Mouse (Mus musculus) regulatory T cell (primary cell): ENCODE measurements around the gene Gm5134.
"Not testable (repeated sequence)": the region's sequence is repeated elsewhere in the genome, so short reads cannot be mapped to it uniquely, and the experiment has no call there.

Experiments used
- in situ Hi-C: fragments of 300-600 bp; cut with MboI, MseI; formaldehyde crosslinking; loops from one replicate; pipeline ENCODE4 v1.15.1; 2025; ENCODE audit warnings: high pct_unique_total_duplicates

Gene Gm5134

DNA sequence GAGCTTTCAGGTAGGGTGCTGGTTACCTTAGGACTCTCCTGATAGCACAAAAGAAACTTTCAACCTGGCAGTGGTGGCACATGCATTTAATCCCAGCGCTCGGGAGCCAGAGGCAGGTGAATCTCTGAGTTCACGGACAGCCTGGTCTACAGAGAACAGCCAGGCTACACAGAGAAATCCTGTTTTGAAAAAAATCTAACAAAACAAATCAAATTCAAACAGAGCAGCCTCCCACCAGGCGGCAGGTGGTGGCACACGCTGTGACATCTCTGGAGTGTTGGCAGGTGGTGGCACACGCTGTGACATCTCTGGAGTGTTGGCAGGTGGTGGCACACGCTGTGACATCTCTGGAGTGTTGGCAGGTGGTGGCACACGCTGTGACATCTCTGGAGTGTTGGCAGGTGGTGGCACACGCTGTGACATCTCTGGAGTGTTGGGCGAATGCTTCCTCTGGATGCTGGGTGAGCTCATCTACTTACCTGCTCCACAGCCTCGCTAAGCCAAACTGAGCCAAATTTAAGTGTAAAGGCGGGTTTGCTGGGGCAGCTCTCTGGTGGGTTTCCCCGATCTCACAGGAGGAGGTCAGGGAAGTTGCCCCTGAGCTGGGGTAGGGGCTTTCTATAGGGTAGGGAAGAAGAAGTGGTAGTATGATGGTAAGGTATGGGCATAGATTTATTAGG is 40.4 kb downstream of the Gm5134 start:
- in situ Hi-C loops, result not testable (repeated sequence)

DNA sequence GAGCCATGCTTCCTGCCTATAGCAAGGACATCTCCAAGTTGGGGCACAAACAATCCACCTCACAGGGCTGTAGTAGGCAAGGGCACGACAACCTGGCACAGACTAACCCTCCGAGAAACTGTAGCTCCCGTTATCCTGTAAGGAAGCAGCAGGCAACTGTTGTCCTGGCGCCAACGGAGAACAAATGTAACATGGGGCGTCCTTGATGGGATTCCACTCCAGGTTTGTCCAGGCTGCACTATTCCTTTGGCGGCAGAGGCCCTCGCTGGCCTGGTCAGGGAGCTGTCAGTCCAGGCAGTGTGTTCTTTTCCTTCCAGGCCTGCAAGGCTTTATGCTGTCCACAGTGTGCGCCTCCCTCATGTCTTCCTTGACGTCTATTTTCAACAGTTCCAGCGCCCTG is 41.1 kb downstream of the Gm5134 start:
- in situ Hi-C loops, result no loop called here

DNA sequence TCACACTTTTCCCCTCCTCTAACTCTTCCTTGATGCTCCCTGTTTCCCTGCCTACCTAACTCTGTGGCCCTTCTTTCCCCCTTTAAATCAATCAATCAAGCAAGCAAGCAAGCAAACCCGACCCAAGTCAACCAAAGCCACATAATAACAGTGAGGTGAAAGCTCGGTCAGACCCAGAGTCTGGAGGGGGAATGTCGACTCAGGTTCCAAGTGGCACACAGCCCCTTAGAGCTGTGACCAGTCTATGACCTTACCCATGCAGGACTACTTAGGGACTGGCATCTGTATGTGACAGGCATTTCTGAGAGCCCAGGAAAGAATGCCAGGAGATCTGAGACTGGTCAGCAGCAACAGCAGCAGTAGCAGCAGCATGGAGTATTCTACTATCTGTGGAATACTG is 42.0 kb downstream of the Gm5134 start:
- in situ Hi-C loops, result no loop called here

DNA sequence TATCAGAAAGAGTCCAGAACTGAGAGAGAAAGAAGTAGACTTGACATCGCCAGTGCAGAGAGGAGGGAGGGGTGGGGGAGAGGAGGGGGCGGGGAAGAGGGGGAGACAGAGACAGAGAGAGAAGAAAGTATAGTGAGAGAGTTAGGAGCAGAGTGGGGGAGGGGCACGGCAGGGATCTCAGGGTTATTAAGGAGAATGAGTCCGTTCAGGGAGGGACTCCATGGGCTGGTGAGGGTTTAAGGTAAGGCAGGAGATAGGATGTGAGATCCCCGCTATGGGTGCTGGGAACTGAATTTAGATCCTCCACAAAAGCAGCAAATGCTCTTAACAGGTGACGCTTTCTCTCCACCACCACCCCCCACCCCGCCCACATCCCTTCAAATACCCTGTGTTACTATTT is 46.8 kb downstream of the Gm5134 start:
- in situ Hi-C loops, result no loop called here

DNA sequence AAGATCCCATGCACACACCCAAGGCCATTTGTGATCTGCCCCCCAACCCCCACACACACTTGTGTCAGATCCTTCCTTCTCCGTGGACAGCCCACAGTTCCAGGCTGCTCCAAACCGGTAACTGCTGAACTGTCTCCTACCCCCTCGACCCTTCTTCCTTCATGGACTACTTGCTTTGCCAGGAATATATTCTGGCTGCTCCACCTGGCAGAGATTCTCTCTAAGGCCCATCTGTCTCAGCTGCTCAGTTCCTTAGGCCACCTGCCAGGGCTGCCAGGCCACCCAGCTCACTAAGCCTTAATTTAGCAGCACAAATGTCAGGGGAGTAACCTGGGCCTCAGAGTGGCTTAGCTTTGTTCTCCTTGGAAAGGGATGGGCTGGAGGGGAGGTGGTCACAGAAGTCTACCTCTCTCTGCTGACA is 47.8 kb downstream of the Gm5134 start:
- in situ Hi-C loops, result no loop called here

DNA sequence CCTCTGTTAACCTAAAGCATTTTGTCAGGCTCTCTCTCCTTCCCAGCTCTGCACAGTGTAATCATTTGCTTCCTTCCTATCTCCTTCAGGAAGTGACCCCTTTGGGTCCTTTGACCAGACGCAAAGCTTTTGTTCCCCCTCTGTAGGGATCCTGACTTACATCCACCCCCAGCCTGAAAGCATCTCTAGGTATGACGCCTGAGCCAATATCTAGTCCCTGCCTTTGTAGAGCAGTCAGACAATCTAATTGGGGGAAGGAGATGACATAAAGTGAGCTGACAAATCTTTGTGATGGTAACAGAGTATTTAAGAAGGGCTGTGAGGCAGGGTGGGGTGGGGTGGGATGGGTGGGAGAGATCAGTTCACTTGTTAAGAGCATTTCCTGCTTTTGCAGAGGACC is 48.3 kb downstream of the Gm5134 start:
- in situ Hi-C loops, result no loop called here

DNA sequence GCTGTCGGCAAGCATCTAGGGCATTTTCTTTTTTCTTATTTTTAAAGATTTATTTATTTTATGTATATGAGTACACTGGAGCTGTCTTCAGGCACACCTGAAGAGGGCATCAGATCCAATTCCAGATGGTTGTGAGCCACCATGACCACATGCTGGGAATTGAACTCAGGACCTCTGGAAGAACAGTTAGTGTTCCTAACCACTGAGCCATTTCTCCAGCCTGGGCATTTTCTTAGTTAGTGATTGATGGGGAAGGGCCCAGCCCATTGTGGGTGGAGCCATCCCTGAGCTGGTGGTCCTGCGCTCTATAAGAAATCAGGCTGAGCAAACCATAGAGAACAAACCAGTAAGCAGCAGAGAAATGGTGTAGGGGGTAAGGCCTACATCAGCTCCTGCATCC is 48.9 kb downstream of the Gm5134 start:
- in situ Hi-C loops, result no loop called here

DNA sequence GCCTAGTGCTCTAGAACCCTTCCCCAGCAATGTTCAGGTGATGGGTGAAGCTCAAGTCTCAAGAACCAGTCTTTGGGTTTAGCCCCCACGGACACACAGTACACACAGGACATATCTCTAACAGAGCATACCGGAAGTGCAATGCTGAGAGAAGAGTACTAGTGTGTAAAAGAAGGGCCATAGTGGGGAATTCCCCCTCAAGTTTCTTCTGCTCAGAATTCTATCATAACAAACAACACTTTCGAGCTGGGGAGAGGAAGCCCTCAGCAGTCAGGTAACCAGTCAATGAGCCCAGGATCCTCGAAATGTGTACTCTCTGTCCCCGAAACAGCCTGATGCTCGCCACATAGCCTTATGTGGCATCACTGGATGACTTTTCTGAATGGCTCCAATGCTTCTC is 52.1 kb downstream of the Gm5134 start:
- in situ Hi-C loops, result no loop called here

DNA sequence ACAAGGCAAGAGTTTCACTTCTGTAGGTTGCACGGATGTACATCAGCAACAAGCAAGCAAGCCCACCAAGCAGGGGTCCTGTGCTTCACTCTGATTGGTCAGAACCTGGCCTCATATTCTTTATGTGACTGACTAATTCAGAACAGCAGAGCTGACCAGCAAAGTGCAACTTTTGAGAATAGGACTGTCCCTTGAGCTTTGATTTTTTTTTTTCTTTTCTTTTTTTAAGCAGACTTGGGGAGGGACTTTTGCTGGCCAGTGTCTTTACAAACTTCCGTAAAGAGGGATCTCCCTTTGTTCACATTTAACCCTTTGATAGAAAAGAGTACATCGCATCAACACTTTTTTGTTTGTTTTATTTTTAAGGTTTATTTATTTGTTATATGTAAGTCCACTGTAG is 55.5 kb downstream of the Gm5134 start:
- in situ Hi-C loops, result no loop called here

DNA sequence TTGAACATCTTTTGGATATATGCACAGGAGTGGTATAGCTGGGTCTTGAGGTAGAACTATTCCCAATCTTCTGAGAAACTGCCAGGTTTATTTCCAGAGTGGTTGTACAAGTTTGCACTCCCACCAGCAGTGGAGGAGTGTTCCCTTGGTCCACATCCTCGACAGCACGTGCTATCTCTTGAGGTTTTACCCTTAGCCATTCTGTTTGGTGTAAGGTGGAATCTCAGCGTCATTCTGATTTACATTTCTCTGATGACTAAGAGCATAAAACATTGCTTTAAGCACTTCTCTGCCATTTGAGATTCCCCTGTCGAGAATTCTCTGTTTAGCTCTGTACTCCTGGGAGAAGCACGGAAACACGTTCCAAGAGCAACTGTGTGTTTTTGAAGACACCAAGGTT is 58.6 kb downstream of the Gm5134 start:
- in situ Hi-C loops, result no loop called here

DNA sequence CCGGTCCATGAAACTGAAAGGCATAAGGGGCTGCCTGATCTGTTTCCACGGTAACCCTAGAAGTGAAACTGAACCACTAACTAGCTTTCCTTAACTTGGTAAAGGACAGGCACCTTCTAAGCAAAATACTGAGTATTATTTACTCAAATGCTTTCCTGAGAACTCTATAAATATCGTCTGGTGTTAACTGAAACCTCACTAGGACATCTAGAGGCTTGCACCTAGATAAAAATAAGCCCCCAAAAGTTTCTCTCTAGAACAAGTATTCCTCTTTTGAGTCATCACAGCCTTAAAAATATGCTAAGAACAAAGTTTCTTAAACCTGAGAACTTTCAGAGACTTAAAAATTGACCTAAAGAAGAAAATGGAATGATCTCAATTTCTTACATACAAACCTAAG is 62.6 kb downstream of the Gm5134 start:
- in situ Hi-C loops, result no loop called here

DNA sequence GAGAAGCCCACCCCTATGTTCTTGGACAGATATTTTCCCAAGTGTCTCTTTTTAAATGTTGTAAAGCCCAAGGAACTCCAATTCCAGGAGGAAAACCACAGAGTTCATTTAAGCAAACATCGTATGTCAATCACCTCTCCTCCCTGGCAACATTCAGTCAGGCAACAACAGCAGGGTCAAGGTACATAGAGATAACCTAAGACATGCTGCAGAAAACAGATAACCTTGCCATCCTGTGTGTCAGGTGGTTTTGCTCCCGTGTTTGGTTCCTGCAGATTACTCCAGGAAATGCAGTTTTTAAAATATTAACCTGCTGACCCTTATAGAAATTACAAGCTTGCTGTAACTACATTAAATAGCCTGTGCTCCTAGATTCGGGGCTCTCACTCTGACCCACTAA is 67.4 kb downstream of the Gm5134 start:
- in situ Hi-C loops, result no loop called here

DNA sequence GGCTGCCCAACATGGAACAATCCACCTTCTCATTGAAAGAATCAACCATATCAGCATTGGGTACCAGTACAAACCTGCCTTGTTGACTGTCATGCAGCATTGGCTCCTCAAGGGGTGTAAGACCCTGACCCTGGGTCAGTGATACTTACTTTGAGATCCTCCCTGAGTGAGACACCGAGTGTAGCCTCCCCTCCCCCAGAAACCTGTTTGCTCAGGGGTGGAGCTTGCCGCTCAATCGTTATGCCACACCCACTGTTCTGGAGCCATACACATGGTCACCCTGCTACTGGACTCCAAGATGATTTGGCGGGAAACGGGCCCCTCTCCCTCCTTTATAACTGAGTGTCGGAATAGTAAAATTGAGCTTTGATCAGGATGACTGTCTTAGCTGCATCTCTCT is 69.6 kb downstream of the Gm5134 start:
- in situ Hi-C loops, result no loop called here

DNA sequence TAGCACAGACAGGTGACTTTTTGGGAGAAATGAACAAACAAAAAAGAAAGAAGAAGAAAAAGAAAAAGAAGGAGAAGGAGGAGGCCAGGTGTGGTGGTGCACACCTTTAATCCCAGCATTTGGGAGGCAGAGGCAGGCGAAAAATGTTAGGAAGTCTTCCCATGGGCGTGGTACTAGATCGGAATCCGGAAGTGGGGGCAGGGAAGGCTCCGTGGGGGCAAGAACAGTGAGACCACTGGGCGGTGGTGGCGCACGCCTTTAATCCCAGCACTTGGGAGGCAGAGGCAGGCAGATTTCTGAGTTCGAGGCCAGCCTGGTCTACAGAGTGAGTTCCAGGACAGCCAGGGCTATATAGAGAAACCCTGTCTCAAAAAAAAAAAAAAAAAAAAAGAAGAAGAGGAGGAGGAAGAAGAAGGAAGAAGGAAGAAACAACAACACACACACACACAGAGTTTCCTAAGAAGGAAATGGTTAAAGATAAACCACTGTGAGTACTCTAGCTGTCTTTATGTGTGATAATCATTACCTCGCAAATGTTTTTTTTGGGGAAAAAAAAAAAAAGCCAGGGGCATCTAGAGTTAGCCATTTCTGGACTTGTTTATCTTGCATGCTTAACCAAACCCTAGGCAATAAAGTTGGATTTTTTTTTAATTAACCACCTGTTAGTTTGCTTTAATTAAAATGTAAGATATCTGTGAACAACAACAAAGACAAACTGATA is 71.3 kb downstream of the Gm5134 start:
- in situ Hi-C loops, result no loop called here

DNA sequence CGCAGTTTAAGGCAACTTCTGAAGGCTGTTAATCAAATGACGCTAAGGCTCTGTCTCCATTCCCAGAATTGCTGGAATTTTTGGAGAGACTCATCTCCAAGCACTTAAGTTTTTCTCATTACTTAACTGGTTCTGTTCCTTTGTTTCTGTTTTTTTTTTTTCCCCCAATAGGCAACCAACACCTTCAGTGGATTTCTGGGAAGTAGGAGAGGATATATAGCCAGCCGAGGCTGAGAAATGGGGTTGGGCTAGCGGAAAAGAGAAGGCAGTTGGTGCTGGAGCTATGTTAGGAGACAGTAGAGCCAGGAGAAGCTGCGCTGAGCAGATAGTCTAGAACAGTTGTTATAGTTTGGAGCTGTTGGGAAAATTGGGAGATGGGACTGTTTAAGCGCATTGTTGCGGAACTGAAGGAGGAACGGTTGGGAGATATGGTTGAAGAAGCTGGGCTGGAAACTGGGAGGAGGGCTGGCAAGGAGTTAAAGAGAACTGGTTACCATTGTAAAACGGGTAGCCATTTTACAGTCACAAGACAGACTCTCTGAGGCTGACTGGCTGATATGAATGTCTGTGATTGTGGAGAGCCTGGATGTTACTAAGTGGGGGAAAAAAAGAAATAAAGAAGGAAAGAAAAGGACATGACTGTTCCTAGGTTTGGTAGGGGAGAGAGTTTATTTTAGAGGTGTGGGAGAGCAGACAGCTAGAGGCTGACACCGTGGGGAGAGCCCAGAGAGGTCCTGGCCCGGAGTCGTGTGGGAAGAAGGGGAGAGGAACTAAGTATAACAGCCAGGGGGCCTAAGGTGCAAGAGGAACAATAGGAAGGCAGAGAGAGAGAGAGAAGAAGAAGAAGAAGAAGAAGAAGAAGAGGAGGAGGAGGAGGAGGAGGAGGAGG is 73.1 kb downstream of the Gm5134 start:
- in situ Hi-C loops, result no loop called here

DNA sequence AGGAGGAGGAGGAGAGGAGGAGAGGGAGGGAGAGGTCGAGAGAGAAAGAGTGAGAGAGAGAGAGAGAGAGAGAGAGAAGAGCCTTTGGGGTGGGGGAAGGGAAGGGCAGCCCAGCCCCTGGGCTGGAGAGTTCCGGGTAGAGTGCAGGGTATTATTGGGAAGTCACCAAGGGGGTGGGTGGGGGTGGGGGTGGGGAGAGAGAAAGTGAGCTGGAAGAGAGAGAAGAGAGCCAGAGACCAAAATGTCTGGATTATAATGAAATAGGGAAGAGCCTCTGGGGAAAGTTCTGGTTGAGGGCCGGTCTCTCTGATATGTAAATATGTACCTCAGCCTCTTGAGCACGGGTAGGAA is 73.7 kb downstream of the Gm5134 start:
- in situ Hi-C loops, result no loop called here

DNA sequence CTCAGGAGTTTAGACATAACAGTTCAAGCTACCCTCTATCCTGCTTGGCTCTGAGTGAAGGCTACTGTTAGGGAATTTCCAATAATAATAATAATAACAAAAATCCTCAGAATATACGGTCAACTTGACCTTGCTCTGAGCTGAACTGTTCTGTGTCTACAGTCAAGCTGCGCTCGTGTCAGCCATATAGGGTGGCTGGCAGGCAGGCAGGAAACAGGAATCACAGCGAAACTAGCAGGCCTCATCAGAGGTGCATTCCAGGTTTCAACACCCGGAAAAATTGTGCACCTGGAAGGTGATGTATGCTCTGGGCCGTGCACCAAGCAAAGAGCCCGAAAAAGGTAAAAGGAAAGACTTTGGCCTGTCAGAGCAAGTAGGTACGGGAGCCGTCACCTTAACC is 74.1 kb downstream of the Gm5134 start:
- in situ Hi-C loops, result no loop called here

DNA sequence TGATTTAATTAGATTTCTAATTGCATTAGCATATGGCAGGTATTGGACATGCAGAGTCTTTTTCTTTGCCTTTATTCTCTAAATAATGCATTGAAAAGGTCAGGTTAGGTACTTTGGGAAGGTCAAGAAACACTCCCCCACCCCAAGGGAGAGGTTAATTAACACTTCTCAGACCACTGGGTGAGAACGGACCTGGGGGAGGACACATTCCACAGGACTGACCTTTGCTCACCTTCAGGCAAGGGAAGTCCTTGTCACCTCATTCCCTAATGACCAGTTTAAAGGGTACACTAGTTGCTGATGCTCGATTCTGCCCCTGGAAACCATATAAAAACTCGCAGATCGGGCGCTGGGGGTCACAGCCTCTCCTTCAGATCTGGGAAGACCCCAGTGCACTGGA is 75.0 kb downstream of the Gm5134 start:
- in situ Hi-C loops, result no loop called here

DNA sequence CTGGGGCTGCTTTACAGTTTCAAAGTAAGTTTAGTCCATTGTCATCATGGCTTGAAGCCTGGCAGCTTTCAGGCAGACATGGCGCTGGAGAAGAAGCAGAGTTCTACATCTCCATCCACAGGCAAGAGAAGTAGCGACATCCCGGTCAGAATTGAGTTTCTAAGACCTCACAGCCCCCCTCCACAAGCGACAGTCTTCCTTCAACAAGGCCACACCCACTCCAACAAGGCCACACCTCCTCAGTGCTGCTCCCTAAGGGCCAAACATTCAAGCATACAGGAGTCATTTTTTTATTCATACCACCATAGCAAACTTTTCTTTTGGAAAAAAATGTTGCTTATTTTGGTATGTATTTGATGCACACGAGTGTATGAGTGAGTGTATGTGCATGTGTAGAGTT is 76.2 kb downstream of the Gm5134 start:
- in situ Hi-C loops, result no loop called here

DNA sequence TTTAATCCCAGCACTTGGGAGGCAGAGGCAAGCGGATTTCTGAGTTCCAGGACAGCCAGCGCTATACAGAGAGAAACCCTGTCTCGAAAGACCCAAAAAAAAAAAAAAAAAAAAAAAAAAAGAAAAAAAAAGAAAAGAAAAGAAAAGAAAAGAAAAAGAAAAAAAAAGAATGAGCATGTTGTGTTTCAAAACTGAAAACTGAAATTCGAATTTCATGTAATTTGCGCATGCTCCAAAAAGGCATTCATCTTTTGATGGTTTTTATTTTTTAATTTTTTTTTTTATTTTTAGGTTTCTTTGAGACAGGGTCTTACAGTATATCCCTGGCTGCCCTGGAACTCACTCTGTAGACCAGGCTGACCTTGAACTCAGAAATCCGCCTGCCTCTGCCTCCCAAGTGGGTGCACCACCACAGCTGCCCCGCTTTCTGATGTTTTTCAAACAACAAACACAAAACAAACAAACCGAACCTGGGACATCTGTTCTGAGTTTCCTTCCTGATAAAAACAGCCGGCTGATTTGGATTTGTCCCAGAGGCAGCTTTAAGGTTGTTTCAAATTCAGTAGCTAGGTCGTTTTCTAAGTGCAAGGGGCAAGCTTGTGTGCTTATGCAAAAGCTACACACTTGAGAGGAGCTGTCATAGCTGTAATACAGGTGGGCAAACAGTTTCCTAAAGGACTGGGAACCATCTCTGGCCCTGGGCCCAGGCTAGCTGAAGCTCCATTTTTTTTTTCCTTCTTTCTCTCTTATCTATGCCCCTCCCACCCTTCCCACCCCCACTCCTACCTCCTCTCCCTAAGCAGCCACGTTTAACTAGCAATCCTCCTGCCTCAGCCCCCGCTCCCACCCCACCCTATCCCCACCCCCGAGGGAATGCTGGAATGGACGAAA is 77.4 kb downstream of the Gm5134 start:
- in situ Hi-C loops, result no loop called here

DNA sequence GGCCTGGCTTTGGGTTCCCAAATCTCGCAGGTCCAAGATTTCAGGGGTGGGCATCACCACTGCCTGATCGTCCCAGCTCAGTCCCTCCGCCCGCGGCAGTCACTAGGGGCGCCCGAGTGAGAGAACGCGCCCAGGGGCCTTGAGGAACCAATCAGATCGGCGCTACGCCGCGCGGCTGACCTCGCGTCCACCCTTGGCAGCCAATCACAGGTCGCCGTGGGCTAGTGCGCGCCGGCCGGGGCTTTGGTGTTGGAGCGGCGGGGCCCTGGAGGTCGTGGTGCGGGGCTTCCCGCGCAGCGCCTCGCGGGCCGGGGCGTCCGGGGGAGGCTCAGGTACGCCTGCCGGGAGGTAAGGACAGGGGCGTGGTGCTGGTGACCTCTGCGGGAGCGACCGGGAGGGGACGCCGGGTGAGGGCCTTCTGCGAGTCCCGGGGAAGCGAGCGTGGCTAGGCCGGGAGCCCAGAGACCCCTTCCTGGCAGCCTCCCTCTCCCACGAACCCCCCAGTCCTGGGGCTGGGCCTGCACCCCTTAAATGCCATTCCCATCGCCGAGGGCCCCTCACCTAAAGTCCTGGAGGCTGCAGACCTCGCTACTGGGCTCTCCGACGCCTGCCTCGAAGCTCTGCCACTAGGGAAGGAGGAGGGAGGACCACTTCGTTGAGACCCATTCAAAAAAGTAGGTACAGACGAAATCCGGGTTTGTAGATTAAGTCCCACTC is 78.2 kb downstream of the Gm5134 start, which contains the start of gene Zfp280b:
Gene Zfp280b (plus strand): TSS at position 249 of the 717 bp plus-strand sequence.
- in situ Hi-C loops, result no loop called here
